Mouse (Mus musculus) heart, adult 2 months (tissue): ENCODE measurements around the gene Izumo2.

Source experiments
- CTCF ChIP-seq: fragments of 200-600 bp; IDR thresholded peaks from 2 replicates; pipeline ENCODE4 v1.8.1; 2022; ENCODE audit warnings: antibody characterized with exemption, mild to moderate bottlenecking, moderate library complexity
- EP300 ChIP-seq: fragments of 200-500 bp; IDR thresholded peaks from 2 replicates; pipeline ENCODE4 v1.6.1; 2011; ENCODE audit warnings: low read depth, low read length, control low read depth; ENCODE audit not compliant: insufficient read depth
- POLR2A ChIP-seq: fragments of 200-500 bp; IDR thresholded peaks from 2 replicates; pipeline ENCODE4 v1.6.1; 2011; ENCODE audit warnings: mild to moderate bottlenecking, low read depth, low read length, control low read depth; ENCODE audit not compliant: insufficient read depth

GRCm38 (mm10) chr7:44697191-44697710, 11.3 kb upstream of the Izumo2 start:
- no peak for TF ChIP-seq CTCF
- TF ChIP-seq EP300: no peak
- no peak for TF ChIP-seq POLR2A
